Mouse (Mus musculus) megakaryocyte progenitor cell, adult 5-6 weeks (primary cell): ENCODE data around the gene Krt82. TPM values are rescaled to one million over a fixed set of nuclear protein-coding genes. Genes with fewer than 3 reads are reported as not detected.
"Not testable (repeated sequence)": the region's sequence is repeated elsewhere in the genome, so short reads cannot be mapped to it uniquely, and the experiment has no call there.

Experiments used
- ATAC-seq: replicated peaks from 2 replicates; pipeline ENCODE4 v1.8.0; 2016; ENCODE audit warnings: mild to moderate bottlenecking, moderate TSS enrichment, inconsistent platforms; ENCODE audit not compliant: poor library complexity
- total RNA-seq, 2 experiments: library from RNA; stranded (forward) in 1 of 2; stranded (reverse) in 1 of 2; fragments of 157-497, 149-512 nt in 1 of 2; fragments of 200-1000 nt in 1 of 2; gene quantifications; 2 replicates each; pipeline versions ENCODE4 v1.2.3 to v1.2.4; 2015 to 2017

Gene Krt82
- total RNA-seq, 2 experiments from 2014 or later = not detected

GRCm38 (mm10) chr15:101519792-101520191, 30.7 kb downstream of the Krt82 start:
- ATAC-seq = peak; percentile 68

GRCm38 (mm10) chr15:101517161-101517560, 33.3 kb downstream of the Krt82 start, which contains the start of gene Gm49425:
TSS of gene Gm49425 (minus strand) at chr15:101517261.
- ATAC-seq = not testable (repeated sequence)

GRCm38 (mm10) chr15:101508247-101508646, 42.2 kb downstream of the Krt82 start:
- ATAC-seq = no peak

GRCm38 (mm10) chr15:101506896-101507758, 43.3 kb downstream of the Krt82 start:
- ATAC-seq = no peak

GRCm38 (mm10) chr15:101497181-101497580, 53.3 kb downstream of the Krt82 start:
- ATAC-seq = peak; percentile 44; the same call in 1 of the 2 replicates

- ATAC-seq = no peak
Measured at GRCm38 (mm10) chr15:101495266-101495665, 55.2 kb downstream of the Krt82 start.

GRCm38 (mm10) chr15:101494203-101494602, 56.3 kb downstream of the Krt82 start:
- no peak for ATAC-seq

GRCm38 (mm10) chr15:101493713-101494112, 56.8 kb downstream of the Krt82 start:
- ATAC-seq = no peak

GRCm38 (mm10) chr15:101492718-101493117, 57.7 kb downstream of the Krt82 start:
- ATAC-seq = no peak

GRCm38 (mm10) chr15:101491431-101491830, 59.0 kb downstream of the Krt82 start, which contains the start of gene Krt83:
TSS of gene Krt83 (minus strand) at chr15:101491512.
- ATAC-seq = no peak

Other genes starting within 250 kb of the Krt82 start
- gene Krt80, start 180.5 kb downstream of the Krt82 start, total RNA-seq (2015) = 1.8 and 3.1 TPM in 2 replicates
- gene Krt80, start 180.5 kb downstream of the Krt82 start, total RNA-seq (2017) = 0.57 and 0.83 TPM in 2 replicates
- 1.1 TPM in 1 of 2 replicates, not detected in the other for gene Krt7, start 139.6 kb downstream of the Krt82 start, total RNA-seq (2015)
- gene Krt7, start 139.6 kb downstream of the Krt82 start, total RNA-seq (2017) = not detected in 2 replicates
- gene Krt87, start 111.9 kb downstream of the Krt82 start, total RNA-seq (2015) = 0.12 TPM in 1 of 2 replicates, not detected in the other
- gene Krt87, start 111.9 kb downstream of the Krt82 start, total RNA-seq (2017) = not detected in 2 replicates
- not detected in 2 replicates for gene Krt88, start 102.9 kb downstream of the Krt82 start, total RNA-seq (2015)
- gene Krt88, start 102.9 kb downstream of the Krt82 start, total RNA-seq (2017) = not detected in 2 replicates
- gene Krt81, start 86.9 kb downstream of the Krt82 start, total RNA-seq (2015) = 0.29 TPM in 1 of 2 replicates, not detected in the other
- not detected in 2 replicates for gene Krt81, start 86.9 kb downstream of the Krt82 start, total RNA-seq (2017)
- gene Krt86, start 77.2 kb downstream of the Krt82 start, total RNA-seq (2015) = not detected in 2 replicates
- gene Krt86, start 77.2 kb downstream of the Krt82 start, total RNA-seq (2017) = not detected in 2 replicates
- gene Krt83, start 59.2 kb downstream of the Krt82 start, total RNA-seq (2015) = not detected in 2 replicates
- 0.37 and 1.1 TPM in 2 replicates for gene Krt83, start 59.2 kb downstream of the Krt82 start, total RNA-seq (2017)
- 0.64 TPM in 1 of 2 replicates, not detected in the other for gene Gm49425, start 33.4 kb downstream of the Krt82 start, total RNA-seq (2015)
- gene Gm49425, start 33.4 kb downstream of the Krt82 start, total RNA-seq (2017) = not detected in 2 replicates
- not detected in 2 replicates for gene Krt84, start 17.8 kb downstream of the Krt82 start, total RNA-seq (2015)
- gene Krt84, start 17.8 kb downstream of the Krt82 start, total RNA-seq (2017) = not detected in 2 replicates
- gene Krt90, start 12.3 kb upstream of the Krt82 start, total RNA-seq (2015) = not detected in 2 replicates
- not detected in 2 replicates for gene Krt90, start 12.3 kb upstream of the Krt82 start, total RNA-seq (2017)
- not detected in 2 replicates for gene Krt75, start 23.2 kb upstream of the Krt82 start, total RNA-seq (2015)
- not detected in 2 replicates for gene Krt75, start 23.2 kb upstream of the Krt82 start, total RNA-seq (2017)
- gene Gm5414, start 77.5 kb upstream of the Krt82 start, total RNA-seq (2015) = not detected in 2 replicates
- gene Gm5414, start 77.5 kb upstream of the Krt82 start, total RNA-seq (2017) = not detected in 2 replicates
- not detected in 2 replicates for gene Gm5478, start 96.7 kb upstream of the Krt82 start, total RNA-seq (2015)
- not detected in 2 replicates for gene Gm5478, start 96.7 kb upstream of the Krt82 start, total RNA-seq (2017)
- gene Krt6b, start 129.6 kb upstream of the Krt82 start, total RNA-seq (2015) = not detected in 2 replicates
- not detected in 2 replicates for gene Krt6b, start 129.6 kb upstream of the Krt82 start, total RNA-seq (2017)
- gene Krt6a, start 143.6 kb upstream of the Krt82 start, total RNA-seq (2015) = not detected in 2 replicates
- not detected in 2 replicates for gene Krt6a, start 143.6 kb upstream of the Krt82 start, total RNA-seq (2017)
- not detected in 2 replicates for gene Krt5, start 162.2 kb upstream of the Krt82 start, total RNA-seq (2015)
- not detected in 2 replicates for gene Krt5, start 162.2 kb upstream of the Krt82 start, total RNA-seq (2017)
- not detected in 2 replicates for gene Krt71, start 192.4 kb upstream of the Krt82 start, total RNA-seq (2015)
- not detected in 2 replicates for gene Krt71, start 192.4 kb upstream of the Krt82 start, total RNA-seq (2017)
- not detected in 2 replicates for gene Krt72, start 235.8 kb upstream of the Krt82 start, total RNA-seq (2015)
- gene Krt72, start 235.8 kb upstream of the Krt82 start, total RNA-seq (2017) = not detected in 2 replicates